ENCODE assay signal across 14 mouse cellular contexts in the genomic region with DNA sequence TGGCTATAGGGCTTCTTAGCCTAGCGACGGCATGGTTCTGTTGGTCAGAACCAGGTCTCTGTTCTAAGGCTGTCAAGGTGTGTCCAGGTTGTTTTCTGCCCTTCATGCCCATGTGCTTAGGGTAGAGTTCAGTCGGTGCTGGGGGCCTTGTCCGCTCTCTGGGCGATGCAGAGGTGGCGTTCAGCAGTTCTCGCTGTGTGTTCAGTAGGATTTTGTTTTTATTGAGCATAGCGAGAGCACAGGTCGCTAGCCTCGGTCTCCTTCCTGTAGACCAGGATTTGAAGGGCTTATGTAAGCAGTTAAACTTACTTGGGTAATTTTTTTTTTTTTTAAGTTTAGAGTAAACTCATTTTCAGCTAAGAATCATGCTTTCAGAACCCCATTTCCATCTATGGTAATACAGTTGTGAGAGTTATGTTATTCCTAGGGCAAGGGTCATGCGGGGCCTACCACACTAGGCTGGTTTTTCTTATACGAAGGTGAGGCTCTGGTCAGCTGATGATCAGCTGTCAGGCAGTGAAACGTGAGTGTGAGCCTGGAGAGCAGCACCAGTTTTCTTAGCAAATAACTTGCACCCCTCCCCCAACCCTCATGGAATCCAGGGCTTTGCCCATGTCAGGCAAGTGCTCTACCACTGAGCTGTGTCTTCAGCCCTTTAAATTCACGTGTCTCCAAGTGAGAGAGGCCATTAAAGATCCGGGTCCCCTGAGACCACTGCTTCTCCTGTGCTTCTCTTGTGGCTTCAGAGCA. TPM values are rescaled to one million over a fixed set of nuclear protein-coding genes. Genes with fewer than 3 reads are reported as not detected.
DNase-seq lines count a peak whose midpoint lies in the region; ATAC-seq and TF ChIP-seq lines count a peak whose summit lies in the region.
"Had no signal": no experiment of that assay in that cellular context is flagged by ENCODE, and none has a peak within 500 bp of the region (broad histone marks: within the 10 kb centered on the region; RNA-seq: fewer than 3 reads in every experiment).

No protein-coding gene starts in this region.

- peaks cover 26% of the 10 kb centered on the region for H3K36me3 ChIP-seq in liver, embryonic 12.5 days
- H3K36me3 ChIP-seq in liver, postnatal 0 days (replicated peaks; ENCODE audit: insufficient read depth, low read length), result peaks cover 18% of the 10 kb centered on the region
- peaks cover 12% of the 10 kb centered on the region for H3K36me3 ChIP-seq in kidney, embryonic 16.5 days (ENCODE audit: insufficient read depth, low read length)

- ATAC-seq in liver, embryonic 12.5 days, result no peak
- no peak for ATAC-seq in liver, postnatal 0 days
- ATAC-seq in kidney, embryonic 16.5 days (ENCODE audit: low FRiP score, low TSS enrichment), result no peak
- ATAC-seq: forebrain, postnatal 0 days; midbrain, embryonic 16.5 days had no signal

- peaks cover 65% of the 10 kb centered on the region for H3K4me1 ChIP-seq in liver, embryonic 12.5 days
- H3K4me1 ChIP-seq in liver, postnatal 0 days (ENCODE audit: insufficient read depth), result peaks cover 34% of the 10 kb centered on the region
- H3K4me1 ChIP-seq in kidney, embryonic 16.5 days (ENCODE audit: insufficient read depth, low read length), result peaks cover 43% of the 10 kb centered on the region

- 0 out of 2 replicates have a peak overlapping the region, but pooled peaks have one; percentile 14 for H3K27ac ChIP-seq in liver, embryonic 12.5 days
- no peak overlapping the region for H3K27ac ChIP-seq in liver, postnatal 0 days (ENCODE audit: low read depth)
- H3K27ac ChIP-seq in kidney, embryonic 16.5 days (ENCODE audit: low read length), result 0 out of 2 replicates have a peak overlapping the region, but pooled peaks have one; percentile 8
- H3K27ac ChIP-seq: left cerebral cortex, adult 2 months had no signal

- peak; percentile 24 for DNase-seq in embryo, embryonic 10.5 days (ENCODE audit: low spot score)
- no peak for DNase-seq in embryo, embryonic 9.5 days (ENCODE audit: extremely low spot score)
- no peak for DNase-seq in liver, postnatal 0 days
- DNase-seq in yolk sac, embryonic 10.5 days (ENCODE audit: low spot score), result peak; percentile 67
- no peak for DNase-seq in adrenal gland, adult (ENCODE audit: inconsistent age in 2 of 2, low spot score in 1 of 2)
- DNase-seq in left cerebral cortex, postnatal 10 days (ENCODE audit: extremely low spot score in 1 of 2, low spot score in 2 of 2), result no peak
- DNase-seq: cerebellum, postnatal 10 days; forebrain, postnatal 0 days; liver had no signal

- TF ChIP-seq CTCF in liver, postnatal 0 days (IDR thresholded peaks at IDR 0.05; ENCODE audit: low read depth), result no peak

- no peaks in the 10 kb centered on the region for H3K27me3 ChIP-seq in liver, embryonic 12.5 days (replicated peaks)
- H3K27me3 ChIP-seq in liver, postnatal 0 days (ENCODE audit: insufficient read depth, low read length), result no peaks in the 10 kb centered on the region
- no peaks in the 10 kb centered on the region for H3K27me3 ChIP-seq in kidney, embryonic 16.5 days (ENCODE audit: insufficient read depth, low read length)
- H3K27me3 ChIP-seq: heart, embryonic 15.5 days had no signal

- H3K4me2 ChIP-seq in liver, embryonic 12.5 days, result no peak overlapping the region
- H3K4me2 ChIP-seq in liver, postnatal 0 days (ENCODE audit: low read depth, low read length), result no peak overlapping the region
- no peak overlapping the region for H3K4me2 ChIP-seq in kidney, embryonic 16.5 days (replicated peaks; ENCODE audit: low read depth, low read length)
- H3K4me2 ChIP-seq: heart, embryonic 15.5 days had no signal

- H3K9me3 ChIP-seq in liver, embryonic 12.5 days (replicated peaks), result no peaks in the 10 kb centered on the region
- H3K9me3 ChIP-seq in liver, postnatal 0 days (ENCODE audit: low read length), result no peaks in the 10 kb centered on the region
- no peaks in the 10 kb centered on the region for H3K9me3 ChIP-seq in kidney, embryonic 16.5 days (ENCODE audit: low read length)
- H3K9me3 ChIP-seq: heart, embryonic 15.5 days had no signal

- intact Hi-C loops in left cerebral cortex, postnatal 10 days (cut with DNase I), result no loop called here

- H3K4me3 ChIP-seq in liver, embryonic 12.5 days, result no peak overlapping the region
- H3K4me3 ChIP-seq in liver, postnatal 0 days (ENCODE audit: low read depth, low read length), result no peak overlapping the region
- H3K4me3 ChIP-seq in kidney, embryonic 16.5 days (ENCODE audit: low read length), result no peak overlapping the region
- H3K4me3 ChIP-seq: heart, embryonic 15.5 days; left cerebral cortex, adult 2 months had no signal

- no peak overlapping the region for H3K9ac ChIP-seq in liver, embryonic 12.5 days
- H3K9ac ChIP-seq in liver, postnatal 0 days (replicated peaks), result no peak overlapping the region
- no peak overlapping the region for H3K9ac ChIP-seq in kidney, embryonic 16.5 days (replicated peaks; ENCODE audit: low read length)
- H3K9ac ChIP-seq: forebrain, postnatal 0 days; heart, embryonic 15.5 days had no signal

- TF ChIP-seq EP300 in liver, postnatal 0 days (IDR thresholded peaks at IDR 0.05; ENCODE audit: low read depth), result no peak

- 68% methylated on average over 15 of the region's 15 CpGs for WGBS in liver, embryonic 12.5 days (ENCODE audit: insufficient replicate concordance)
- 75% methylated on average over 15 of the region's 15 CpGs for WGBS in liver, postnatal 0 days (ENCODE audit: insufficient replicate concordance)
- WGBS in kidney, embryonic 16.5 days, result 59% methylated on average over 15 of the region's 15 CpGs

RNA-seq across cellular contexts. Expression of gene Golga4, which starts 5.0 kb away (rescaled TPM):
- polyA plus RNA-seq in liver, embryonic 12.5 days (2016; fragmentation: Nextera tagmentation; extraction: Ambion mirVana), result 27.5 and 28.2 TPM in 2 replicates
- 12.5 and 13.9 TPM in 2 replicates for polyA plus RNA-seq in liver, postnatal 0 days (2015; fragmentation: Nextera tagmentation; extraction: Ambion mirVana)
- polyA plus RNA-seq in kidney, embryonic 16.5 days (2015; fragmentation: Nextera tagmentation; extraction: Ambion mirVana), result 55.1 and 63.6 TPM in 2 replicates
- 10 to 100 TPM; 73.5 to 74.4 TPM for total RNA-seq in left cerebral cortex, postnatal 10 days (2021)

RNA-seq across cellular contexts. Expression of gene Eomes, which starts 33.1 kb away (rescaled TPM):
- polyA plus RNA-seq in liver, embryonic 12.5 days (2016; fragmentation: Nextera tagmentation; extraction: Ambion mirVana), result not detected in 2 replicates
- not detected in 2 replicates for polyA plus RNA-seq in liver, postnatal 0 days (2015; fragmentation: Nextera tagmentation; extraction: Ambion mirVana)
- polyA plus RNA-seq in kidney, embryonic 16.5 days (2015; fragmentation: Nextera tagmentation; extraction: Ambion mirVana), result 0.06 TPM in 1 of 2 replicates, not detected in the other
- under 1 TPM; 0.24 to 0.28 TPM for total RNA-seq in left cerebral cortex, postnatal 10 days (2021)

Comparison
In these comparisons a context has a peak if more than half of its experiments do, and no peak if none do; other contexts are left out.
1. DNase-seq: peak in embryo, embryonic 10.5 days (single experiment) and yolk sac, embryonic 10.5 days (single experiment); none in embryo, embryonic 9.5 days (single experiment), liver, postnatal 0 days (single experiment), adrenal gland, adult (0 of 2) and left cerebral cortex, postnatal 10 days (0 of 2).